Mouse (Mus musculus): ENCODE results near the gene Myef2. TPM values are rescaled to one million over a fixed set of nuclear protein-coding genes. Genes with fewer than 3 reads are reported as not detected.
"Not testable (repeated sequence)": the region's sequence is repeated elsewhere in the genome, so short reads cannot be mapped to it uniquely, and the experiment has no call there.

Gene Myef2
- polyA plus RNA-seq, 1 experiment from 2014 or later: 58.6 TPM

DNA sequence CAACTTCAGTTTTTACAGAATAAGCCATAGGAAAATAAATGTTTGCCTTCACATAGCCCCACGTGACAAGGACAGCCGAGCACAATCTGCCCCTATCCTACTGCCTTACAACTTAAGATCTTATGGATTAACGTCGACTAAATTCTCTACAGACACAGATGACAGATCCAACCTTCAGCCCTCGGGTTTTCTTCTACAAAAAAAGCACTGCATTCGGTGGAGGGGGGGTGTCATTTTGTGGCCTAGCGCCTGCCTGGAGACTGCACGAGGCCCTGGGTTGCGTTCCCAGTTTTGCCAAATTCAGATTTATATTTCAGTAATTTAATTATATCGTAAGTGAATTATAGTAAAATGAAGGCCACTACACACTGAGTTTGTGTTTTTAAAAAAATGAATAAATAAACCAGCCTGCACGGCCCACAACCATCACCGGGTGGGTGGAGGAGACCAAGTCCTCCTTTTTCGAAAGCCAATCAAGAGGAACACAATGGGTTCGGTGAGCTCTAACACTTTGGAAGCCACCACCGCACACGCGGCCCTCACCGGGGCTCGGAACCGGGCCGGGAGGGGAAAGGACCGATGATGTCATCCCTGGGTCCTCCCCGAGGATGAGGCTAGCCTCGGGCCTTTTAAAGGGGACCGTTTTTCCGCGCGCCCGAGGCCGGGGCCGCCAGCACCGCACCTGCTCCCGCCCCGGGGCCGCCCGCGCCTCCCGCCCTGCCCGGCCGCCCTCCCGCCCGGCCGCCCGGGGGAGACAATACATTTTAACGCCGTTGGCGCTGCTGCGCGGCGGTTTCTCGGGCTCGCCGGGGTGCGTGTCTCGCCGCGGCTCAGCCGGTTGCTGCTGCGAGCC, 611 bp downstream of the Myef2 start:
- H3K27ac ChIP-seq (replicated peaks): peak overlapping the region; percentile 87
- H3K9ac ChIP-seq: peak overlapping the region; percentile 99
- H3K4me2 ChIP-seq: peak overlapping the region; percentile 79
- H3K4me3 ChIP-seq: peak overlapping the region; percentile 86
- ATAC-seq (ENCODE audit: extremely low read depth, insufficient number of reproducible peaks, low FRiP score, low TSS enrichment): peak; percentile 72
- peaks cover 38% of the 10 kb centered on the region for H3K4me1 ChIP-seq
- under 1% methylated on average over 42 of the region's 59 CpGs for WGBS
- no peaks in the 10 kb centered on the region for H3K9me3 ChIP-seq
- no peaks in the 10 kb centered on the region for H3K36me3 ChIP-seq
- no peaks in the 10 kb centered on the region for H3K27me3 ChIP-seq (replicated peaks)

DNA sequence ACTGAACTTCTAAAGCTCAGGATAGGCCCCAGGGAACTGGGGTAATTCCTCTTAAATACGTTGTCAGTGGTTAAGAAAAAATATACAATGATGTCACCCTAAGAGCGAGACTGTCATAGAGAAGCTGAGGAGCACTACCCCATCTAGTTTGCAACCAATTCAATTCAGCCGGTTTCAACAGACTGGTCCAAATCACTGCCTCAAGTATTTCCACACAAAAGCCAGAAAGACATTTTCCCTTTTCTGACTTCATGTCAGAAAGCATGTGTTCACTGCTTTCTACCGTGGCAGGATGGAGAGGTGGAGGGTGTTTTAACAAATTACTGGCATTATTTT, 1.2 kb downstream of the Myef2 start:
- 11% methylated on average over 4 of the region's 4 CpGs for WGBS
- Histone ChIP-seq H3K27me3 (replicated peaks) (no peaks in the 10 kb centered on the region), H3K36me3 (no peaks in the 10 kb centered on the region), H3K4me3 (peak overlapping the region; percentile 86), H3K4me2 (peak overlapping the region; percentile 79), H3K9ac (peak overlapping the region; percentile 99), H3K27ac (replicated peaks) (peak overlapping the region; percentile 87), H3K4me1 (peaks cover 38% of the 10 kb centered on the region), H3K9me3 (no peaks in the 10 kb centered on the region)
- ATAC-seq (ENCODE audit: extremely low read depth, insufficient number of reproducible peaks, low FRiP score, low TSS enrichment): no peak

GRCm38 (mm10) chr2:125119381-125120110, 3.9 kb downstream of the Myef2 start:
- H3K36me3 ChIP-seq: peaks cover 18% of the 10 kb centered on the region
- H3K4me2 ChIP-seq: no peak overlapping the region
- peaks cover 38% of the 10 kb centered on the region for H3K4me1 ChIP-seq
- H3K9ac ChIP-seq: no peak overlapping the region
- no peaks in the 10 kb centered on the region for H3K9me3 ChIP-seq
- WGBS: 54% methylated on average over 6 of the region's 6 CpGs
- peak overlapping the region; percentile 15; the same call in 1 of the 2 replicates for H3K27ac ChIP-seq (replicated peaks)
- ATAC-seq (ENCODE audit: extremely low read depth, insufficient number of reproducible peaks, low FRiP score, low TSS enrichment): no peak
- H3K27me3 ChIP-seq (replicated peaks): no peaks in the 10 kb centered on the region
- H3K4me3 ChIP-seq: no peak overlapping the region

DNA sequence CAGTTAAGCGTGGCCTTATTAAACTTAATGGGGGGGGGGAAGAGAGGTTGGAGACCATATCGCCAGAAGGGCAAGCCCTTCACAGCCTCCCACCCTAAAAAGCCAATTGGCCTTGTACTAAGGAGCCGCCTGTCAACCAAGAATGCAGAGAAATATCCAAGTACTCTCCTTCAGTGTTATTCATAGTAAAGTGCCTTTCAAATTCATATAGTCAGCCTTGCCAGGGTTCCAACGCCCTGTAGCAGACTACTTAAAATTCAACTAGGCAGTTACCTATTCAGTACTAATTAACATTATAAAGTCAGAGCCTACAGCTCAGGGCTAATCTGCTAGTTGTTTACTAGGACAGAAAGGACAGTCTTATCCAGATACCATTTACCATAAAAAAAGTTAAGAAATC, 16.9 kb downstream of the Myef2 start:
- not testable (repeated sequence) for H3K4me3 ChIP-seq; H3K27ac ChIP-seq (replicated peaks); H3K27me3 ChIP-seq (replicated peaks); H3K9ac ChIP-seq; ATAC-seq (ENCODE audit: extremely low read depth, insufficient number of reproducible peaks, low FRiP score, low TSS enrichment); H3K9me3 ChIP-seq; H3K4me2 ChIP-seq; H3K4me1 ChIP-seq
- H3K36me3 ChIP-seq: peaks cover 73% of the 10 kb centered on the region
- WGBS: 93% methylated on average over 4 of the region's 4 CpGs

DNA sequence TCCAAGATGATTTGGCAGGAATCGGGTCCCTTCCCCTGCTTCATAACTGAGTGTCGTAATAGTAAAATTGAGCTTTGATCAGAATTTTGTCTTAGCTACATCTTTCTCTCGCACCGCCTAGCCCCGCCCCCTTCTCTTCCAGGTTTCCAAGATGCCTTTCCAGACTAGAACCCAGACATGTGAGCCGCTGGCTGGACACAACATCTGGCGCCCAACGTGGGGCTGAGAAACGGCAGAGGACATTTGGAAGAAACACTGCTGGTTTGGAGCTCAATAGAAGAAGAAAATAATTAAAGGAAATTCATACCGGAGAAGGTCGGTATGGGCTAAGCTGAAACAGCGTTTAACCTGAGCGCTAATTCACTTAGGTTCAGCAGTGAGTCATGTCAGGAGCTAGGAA, 19.0 kb downstream of the Myef2 start:
- peaks cover 78% of the 10 kb centered on the region for H3K36me3 ChIP-seq
- H3K27ac ChIP-seq (replicated peaks); H3K4me1 ChIP-seq; H3K9ac ChIP-seq; ATAC-seq (ENCODE audit: extremely low read depth, insufficient number of reproducible peaks, low FRiP score, low TSS enrichment); H3K4me3 ChIP-seq; H3K9me3 ChIP-seq; H3K4me2 ChIP-seq; H3K27me3 ChIP-seq (replicated peaks): not testable (repeated sequence)
- 97% methylated on average over 13 of the region's 13 CpGs for WGBS

DNA sequence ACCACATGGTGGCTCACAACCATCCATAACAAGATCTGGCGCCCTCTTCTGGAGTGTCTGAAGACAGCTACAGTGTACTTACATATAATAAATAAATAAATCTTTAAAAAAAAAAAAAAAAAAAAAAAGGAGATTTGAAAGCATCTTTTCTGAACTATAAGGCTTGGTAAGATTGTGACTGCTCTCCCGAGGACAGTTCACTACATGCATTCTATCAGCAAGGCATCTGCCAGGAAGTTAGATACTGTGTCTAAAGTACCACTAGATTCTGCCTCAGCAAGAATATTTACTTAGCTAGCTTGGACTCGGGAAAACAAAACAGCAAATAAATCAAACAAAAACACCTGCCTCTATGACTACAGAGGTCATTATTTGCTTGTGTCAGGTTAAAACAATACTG, 31.3 kb downstream of the Myef2 start:
- not testable (repeated sequence) for H3K4me2 ChIP-seq; H3K4me3 ChIP-seq; H3K27me3 ChIP-seq (replicated peaks); H3K4me1 ChIP-seq; H3K27ac ChIP-seq (replicated peaks); H3K9ac ChIP-seq; ATAC-seq (ENCODE audit: extremely low read depth, insufficient number of reproducible peaks, low FRiP score, low TSS enrichment); H3K9me3 ChIP-seq
- 75% methylated on average over 3 of the region's 3 CpGs for WGBS
- H3K36me3 ChIP-seq: peaks cover 73% of the 10 kb centered on the region

DNA sequence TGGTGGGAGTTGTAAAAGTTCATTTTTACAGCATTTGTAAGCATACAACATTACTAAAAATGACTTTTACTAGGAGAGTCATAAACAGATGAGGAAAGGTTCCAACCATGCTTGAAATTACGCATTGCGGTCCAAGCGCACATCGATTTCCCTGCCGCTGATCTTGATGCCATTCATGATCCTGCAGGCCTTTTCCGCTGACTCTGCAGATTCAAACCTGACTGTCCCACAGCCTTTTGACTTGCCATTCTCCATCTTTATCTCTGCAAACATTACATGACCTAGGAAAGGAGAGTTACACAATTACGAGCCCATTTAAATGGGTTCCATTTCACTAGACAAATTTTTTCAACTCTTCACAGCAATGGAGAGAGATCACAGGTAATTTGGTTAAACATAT, 34.7 kb downstream of the Myef2 start:
- no peak for ATAC-seq (ENCODE audit: extremely low read depth, insufficient number of reproducible peaks, low FRiP score, low TSS enrichment)
- 95% methylated on average over 7 of the region's 7 CpGs for WGBS

GRCm38 (mm10) chr2:125083879-125084278, 39.6 kb downstream of the Myef2 start:
- 37% methylated on average over 1 of the region's 1 CpGs for WGBS
- H3K9ac ChIP-seq: no peak overlapping the region
- no peaks in the 10 kb centered on the region for H3K4me1 ChIP-seq
- no peak overlapping the region for H3K4me2 ChIP-seq
- peaks cover 64% of the 10 kb centered on the region for H3K36me3 ChIP-seq
- no peaks in the 10 kb centered on the region for H3K9me3 ChIP-seq
- H3K4me3 ChIP-seq: no peak overlapping the region
- H3K27me3 ChIP-seq (replicated peaks): no peaks in the 10 kb centered on the region
- ATAC-seq (ENCODE audit: extremely low read depth, insufficient number of reproducible peaks, low FRiP score, low TSS enrichment): no peak
- H3K27ac ChIP-seq (replicated peaks): no peak overlapping the region

More for the DNA sequence above, 34.7 kb downstream of the Myef2 start:
- no peaks in the 10 kb centered on the region for H3K9me3 ChIP-seq
- H3K27me3 ChIP-seq (replicated peaks): no peaks in the 10 kb centered on the region
- H3K4me1 ChIP-seq: no peaks in the 10 kb centered on the region
- H3K9ac ChIP-seq: no peak overlapping the region
- no peak overlapping the region for H3K4me3 ChIP-seq
- H3K36me3 ChIP-seq: peaks cover 75% of the 10 kb centered on the region
- H3K27ac ChIP-seq (replicated peaks): no peak overlapping the region
- no peak overlapping the region for H3K4me2 ChIP-seq

GRCm38 (mm10) chr2:125073056-125073780, 50.2 kb downstream of the Myef2 start:
- no peaks in the 10 kb centered on the region for H3K27me3 ChIP-seq (replicated peaks)
- no peak for ATAC-seq (ENCODE audit: extremely low read depth, insufficient number of reproducible peaks, low FRiP score, low TSS enrichment)
- H3K9me3 ChIP-seq: no peaks in the 10 kb centered on the region
- H3K9ac ChIP-seq: no peak overlapping the region
- H3K4me2 ChIP-seq: no peak overlapping the region
- no peak overlapping the region for H3K4me3 ChIP-seq
- H3K36me3 ChIP-seq: no peaks in the 10 kb centered on the region
- 71% methylated on average over 3 of the region's 3 CpGs for WGBS
- 0 out of 2 replicates have a peak overlapping the region, but pooled peaks have one; percentile 32 for H3K27ac ChIP-seq (replicated peaks)
- peaks cover 13% of the 10 kb centered on the region for H3K4me1 ChIP-seq

DNA sequence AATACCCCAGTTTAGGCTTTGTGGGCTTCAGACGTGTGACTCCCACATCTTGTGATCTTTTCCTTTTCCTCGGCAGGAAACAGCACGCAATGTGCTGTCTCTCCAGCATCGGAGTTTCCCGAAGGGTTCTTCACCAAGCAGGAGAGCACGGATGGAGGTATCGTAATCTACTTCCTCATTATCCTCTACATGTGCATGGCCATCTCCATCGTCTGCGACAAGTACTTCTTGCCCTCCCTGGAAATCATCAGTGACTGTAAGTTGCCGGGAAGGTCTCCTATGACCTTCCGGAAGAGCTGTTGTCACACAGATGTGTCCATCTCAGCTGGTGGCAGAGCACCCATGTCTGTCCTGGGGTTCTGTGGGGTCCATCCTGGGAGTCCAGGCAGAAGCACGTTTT, 54.8 kb downstream of the Myef2 start:
- 78% methylated on average over 12 of the region's 12 CpGs for WGBS

DNA sequence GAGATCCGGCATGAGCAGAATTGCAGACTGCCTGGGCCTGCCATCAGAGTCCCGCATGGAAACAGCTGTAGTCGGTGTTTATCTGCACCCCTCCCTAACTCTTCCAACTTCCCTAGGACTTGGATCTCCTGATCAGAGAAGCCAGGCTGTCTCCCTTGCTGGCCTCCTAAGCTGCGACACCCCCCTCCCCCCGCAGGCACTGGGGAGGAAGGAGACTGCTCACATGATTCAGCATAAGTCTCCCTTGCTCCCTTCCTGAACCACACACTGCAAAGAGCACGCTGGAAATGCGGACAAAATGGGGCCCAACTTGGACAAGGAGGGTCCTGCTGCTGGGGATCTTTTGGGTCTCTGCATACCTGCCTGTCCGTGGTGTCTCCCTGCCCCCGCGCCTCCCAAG, 55.6 kb downstream of the Myef2 start, which contains the start of gene Slc24a5:
Gene Slc24a5, plus strand, starts transcription at position 231 of the 400 bp plus-strand sequence.
- Histone ChIP-seq H3K27ac (replicated peaks) (no peak within 1 kb of the TSS), H3K9me3 (no peaks in the 10 kb centered on the region), H3K4me2 (0 out of 2 replicates have a peak within 1 kb of the TSS, but pooled peaks have one; percentile 18), H3K9ac (0 out of 2 replicates have a peak within 1 kb of the TSS, but pooled peaks have one; percentile 24), H3K36me3 (no peaks in the 10 kb centered on the region), H3K27me3 (replicated peaks) (no peaks in the 10 kb centered on the region), H3K4me3 (no peak within 1 kb of the TSS), H3K4me1 (peaks cover 17% of the 10 kb centered on the region)
- ATAC-seq (ENCODE audit: extremely low read depth, insufficient number of reproducible peaks, low FRiP score, low TSS enrichment): no peak
- 51% methylated on average over 10 of the region's 10 CpGs for WGBS

More for the DNA sequence above, 54.8 kb downstream of the Myef2 start:
- H3K9me3 ChIP-seq: no peaks in the 10 kb centered on the region
- no peak overlapping the region for H3K4me3 ChIP-seq
- no peak overlapping the region for H3K4me2 ChIP-seq
- H3K27ac ChIP-seq (replicated peaks): no peak overlapping the region
- ATAC-seq (ENCODE audit: extremely low read depth, insufficient number of reproducible peaks, low FRiP score, low TSS enrichment): no peak
- H3K27me3 ChIP-seq (replicated peaks): no peaks in the 10 kb centered on the region
- no peaks in the 10 kb centered on the region for H3K36me3 ChIP-seq
- no peak overlapping the region for H3K9ac ChIP-seq
- H3K4me1 ChIP-seq: peaks cover 18% of the 10 kb centered on the region

Data from heart, embryonic 13.5 days (tissue).